Mouse (Mus musculus): ENCODE data around the gene Pacrg. TPM values are rescaled to one million over a fixed set of nuclear protein-coding genes. Genes with fewer than 3 reads are reported as not detected.

The Pacrg gene
- polyA plus RNA-seq, 1 experiment from 2014 or later: 0.89 TPM

DNA sequence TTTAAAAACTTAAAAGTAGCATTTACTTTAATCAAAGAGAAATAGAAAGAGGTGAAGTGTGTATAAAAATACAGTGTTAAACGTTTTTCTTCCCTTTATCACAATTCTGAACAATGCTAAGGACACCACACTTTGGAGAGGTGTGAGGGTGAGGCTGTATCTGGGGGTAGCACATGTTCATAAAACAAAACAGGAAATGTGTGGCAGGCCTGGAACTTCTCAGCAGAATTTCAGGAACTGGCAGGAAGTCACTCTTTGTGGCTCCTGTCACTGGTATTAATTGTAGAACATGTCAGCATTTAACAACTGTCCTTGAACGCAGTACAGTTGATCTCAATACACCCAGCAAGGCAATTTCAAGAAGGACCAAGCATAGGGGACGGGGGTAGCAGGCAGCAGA, 234.0 kb downstream of the Pacrg start:
- no peak for DNase-seq (ENCODE audit: low spot score)
- Histone ChIP-seq H3K27ac (no peak overlapping the region), H3K9me3 (no peaks in the 10 kb centered on the region), H3K4me1 (no peaks in the 10 kb centered on the region), H3K27me3 (ENCODE audit: insufficient read depth, poor library complexity, severe bottlenecking) (no peaks in the 10 kb centered on the region), H3K4me3 (no peak overlapping the region), H3K36me3 (no peaks in the 10 kb centered on the region)
- 45% methylated on average over 3 of the region's 3 CpGs for WGBS

DNA sequence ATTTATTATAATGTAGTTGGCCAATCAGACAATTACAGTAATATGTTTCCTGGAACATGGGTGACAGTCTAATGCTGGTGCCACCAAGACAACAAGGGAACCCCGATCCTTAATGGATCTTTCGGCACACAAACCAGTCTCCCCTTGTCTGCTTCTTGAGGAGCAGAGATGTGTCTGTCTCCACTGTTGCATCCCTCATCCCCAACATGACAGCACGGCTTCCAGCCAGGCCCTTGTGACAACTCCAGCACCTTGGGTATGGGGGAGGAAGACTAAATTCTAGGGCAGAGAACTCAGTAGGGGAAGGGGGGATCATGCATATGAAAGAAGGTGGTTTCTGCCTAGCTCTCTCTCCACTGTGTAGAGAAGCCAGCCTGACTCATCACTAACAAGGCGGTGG, 242.4 kb downstream of the Pacrg start:
- Histone ChIP-seq H3K27me3 (ENCODE audit: insufficient read depth, poor library complexity, severe bottlenecking) (no peaks in the 10 kb centered on the region), H3K27ac (no peak overlapping the region), H3K36me3 (no peaks in the 10 kb centered on the region), H3K9me3 (no peaks in the 10 kb centered on the region), H3K4me1 (no peaks in the 10 kb centered on the region), H3K4me3 (no peak overlapping the region)
- WGBS: 82% methylated on average over 4 of the region's 4 CpGs
- DNase-seq (ENCODE audit: low spot score): no peak

DNA sequence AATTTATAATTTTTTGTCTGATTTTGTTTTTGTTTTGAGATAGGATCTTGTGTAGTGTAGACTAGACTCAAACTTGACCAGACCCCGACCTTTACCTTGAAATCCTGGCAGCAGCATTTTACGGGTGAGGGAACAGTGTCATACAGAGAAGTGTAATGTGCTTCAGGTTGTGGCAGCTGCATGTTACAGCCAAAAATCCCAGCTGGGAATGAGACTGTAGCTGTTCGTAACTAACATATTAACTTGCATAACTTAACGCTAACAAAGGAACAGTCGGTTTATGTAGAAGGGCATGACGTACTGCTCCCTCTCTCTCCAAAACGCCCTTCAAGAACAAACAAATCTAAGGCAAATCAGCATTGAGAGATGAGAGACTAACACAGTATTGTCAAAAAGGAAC, 250.5 kb downstream of the Pacrg start:
- no peak overlapping the region for H3K27ac ChIP-seq

DNA sequence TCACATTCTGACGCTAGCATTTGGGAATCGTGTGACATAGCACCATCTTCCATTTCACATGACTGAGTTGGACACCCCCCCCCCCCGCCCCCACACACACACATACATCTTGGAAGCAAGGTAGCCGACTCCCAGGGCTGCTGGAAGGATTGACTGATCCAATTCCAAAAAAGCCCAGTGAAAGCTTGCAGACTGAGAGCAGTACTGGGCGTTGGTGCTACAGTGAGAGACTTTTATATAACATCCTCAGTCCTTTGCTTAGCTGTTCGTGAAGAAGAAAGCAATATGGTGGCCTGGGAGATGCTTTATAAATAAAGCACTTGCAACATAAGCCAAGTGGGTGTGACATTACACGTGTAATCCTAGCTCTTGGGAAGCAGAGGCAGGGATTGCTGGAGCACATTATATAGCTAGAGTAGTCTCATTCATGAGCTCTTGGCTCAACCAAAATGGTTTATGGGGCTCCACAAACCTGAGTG, 251.2 kb downstream of the Pacrg start:
- 85% methylated on average over 7 of the region's 7 CpGs for WGBS
- Histone ChIP-seq H3K9me3 (no peaks in the 10 kb centered on the region), H3K36me3 (no peaks in the 10 kb centered on the region), H3K27me3 (ENCODE audit: insufficient read depth, poor library complexity, severe bottlenecking) (no peaks in the 10 kb centered on the region), H3K27ac (no peak overlapping the region), H3K4me3 (no peak overlapping the region), H3K4me1 (peaks cover 6% of the 10 kb centered on the region; the same call in 1 of the 2 replicates)
- no peak for DNase-seq (ENCODE audit: low spot score)

More for the DNA sequence above, 250.5 kb downstream of the Pacrg start:
- WGBS: 76% methylated on average over 7 of the region's 7 CpGs
- H3K4me3 ChIP-seq: no peak overlapping the region
- peaks cover 6% of the 10 kb centered on the region; the same call in 1 of the 2 replicates for H3K4me1 ChIP-seq
- no peak for DNase-seq (ENCODE audit: low spot score)
- no peaks in the 10 kb centered on the region for H3K36me3 ChIP-seq
- H3K27me3 ChIP-seq (ENCODE audit: insufficient read depth, poor library complexity, severe bottlenecking): no peaks in the 10 kb centered on the region
- H3K9me3 ChIP-seq: no peaks in the 10 kb centered on the region

DNA sequence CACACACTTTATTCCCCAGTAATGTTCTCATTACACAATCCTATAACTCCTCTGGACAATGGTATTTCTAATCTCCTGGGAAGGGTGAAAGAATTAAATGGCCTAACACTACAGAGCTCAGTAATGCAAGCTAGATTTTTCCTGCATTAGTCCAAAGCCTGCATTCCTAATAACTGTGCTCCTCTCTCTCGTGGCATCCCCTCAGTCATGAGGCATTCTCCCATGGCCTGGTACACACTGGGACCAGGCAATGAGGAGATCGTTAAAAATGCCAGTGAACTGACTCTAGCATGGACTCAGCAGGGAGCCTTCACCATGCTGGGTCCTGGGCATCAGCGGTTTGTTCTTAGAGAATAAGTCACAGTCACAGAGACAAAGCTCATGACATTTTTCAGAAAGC, 256.8 kb downstream of the Pacrg start:
- 71% methylated on average over 3 of the region's 3 CpGs for WGBS
- Histone ChIP-seq H3K36me3 (no peaks in the 10 kb centered on the region), H3K27ac (no peak overlapping the region), H3K4me3 (no peak overlapping the region), H3K9me3 (no peaks in the 10 kb centered on the region), H3K27me3 (ENCODE audit: insufficient read depth, poor library complexity, severe bottlenecking) (no peaks in the 10 kb centered on the region), H3K4me1 (peaks cover 14% of the 10 kb centered on the region)
- no peak for DNase-seq (ENCODE audit: low spot score)

DNA sequence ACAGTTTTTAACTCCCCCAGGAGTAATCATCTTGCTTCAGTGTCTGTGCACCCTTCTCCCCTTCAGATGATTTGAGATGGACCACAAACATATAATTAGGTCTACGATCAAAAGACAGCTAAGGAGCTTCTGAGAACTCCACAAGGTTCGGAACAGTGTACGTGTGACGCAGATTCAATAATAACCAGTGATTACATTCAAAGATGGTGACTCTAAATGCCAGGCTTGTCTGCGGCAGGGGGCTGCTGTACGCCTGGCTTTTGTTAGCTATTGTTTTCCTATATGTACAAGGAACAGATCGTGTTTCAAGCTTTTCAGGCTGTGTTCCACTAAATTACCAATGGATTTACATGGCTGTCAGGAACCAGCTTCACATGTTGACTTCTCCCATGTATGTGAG, 264.8 kb downstream of the Pacrg start:
- no peak overlapping the region for H3K27ac ChIP-seq
- H3K4me1 ChIP-seq: peaks cover 8% of the 10 kb centered on the region
- H3K36me3 ChIP-seq: no peaks in the 10 kb centered on the region
- no peak for DNase-seq (ENCODE audit: low spot score)
- WGBS: 86% methylated on average over 7 of the region's 7 CpGs
- H3K9me3 ChIP-seq: no peaks in the 10 kb centered on the region
- no peaks in the 10 kb centered on the region for H3K27me3 ChIP-seq (ENCODE audit: insufficient read depth, poor library complexity, severe bottlenecking)
- H3K4me3 ChIP-seq: no peak overlapping the region

DNA sequence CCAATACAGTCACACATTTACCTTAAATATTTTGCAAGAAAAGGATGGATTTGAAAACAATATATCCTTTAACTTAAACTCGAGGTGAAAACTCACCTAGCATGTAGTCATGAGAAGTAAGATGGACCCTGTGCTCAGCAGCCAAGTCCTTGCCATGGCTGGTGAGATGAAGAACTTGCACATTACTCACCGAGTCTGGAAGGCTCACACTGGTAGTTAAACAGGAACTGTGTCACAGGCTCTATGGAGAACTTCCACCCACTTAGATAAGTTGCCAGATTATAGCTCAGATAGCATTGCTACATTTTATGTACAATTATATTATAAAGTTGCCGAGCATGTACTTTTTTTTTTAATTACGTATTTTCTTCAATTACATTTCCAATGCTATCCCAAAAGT, 267.7 kb downstream of the Pacrg start:
- H3K9me3 ChIP-seq: no peaks in the 10 kb centered on the region
- no peaks in the 10 kb centered on the region for H3K27me3 ChIP-seq (ENCODE audit: insufficient read depth, poor library complexity, severe bottlenecking)
- H3K36me3 ChIP-seq: no peaks in the 10 kb centered on the region
- 89% methylated on average over 4 of the region's 4 CpGs for WGBS
- no peak overlapping the region for H3K4me3 ChIP-seq
- no peak for DNase-seq (ENCODE audit: low spot score)
- H3K4me1 ChIP-seq: peaks cover 4% of the 10 kb centered on the region
- H3K27ac ChIP-seq: no peak overlapping the region

DNA sequence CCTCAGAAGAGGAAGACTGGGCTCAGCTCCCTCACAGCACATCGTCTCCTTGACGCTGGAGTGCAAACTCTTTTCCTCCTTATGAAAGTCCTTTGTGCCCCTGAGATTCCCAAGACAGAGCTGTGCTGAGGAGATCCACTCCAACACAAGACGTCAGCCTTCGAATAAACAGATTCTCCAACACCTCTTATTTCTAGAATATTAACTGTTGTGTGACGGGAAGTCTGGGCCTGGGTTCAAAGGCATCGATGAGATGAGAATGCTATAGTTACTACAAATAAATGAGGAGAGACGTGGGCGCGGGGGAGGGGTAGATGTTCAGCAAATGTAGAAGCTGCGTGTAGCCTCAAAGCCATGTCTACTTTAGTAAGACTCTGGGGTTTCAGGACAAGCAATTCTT, 270.8 kb downstream of the Pacrg start:
- 88% methylated on average over 10 of the region's 10 CpGs for WGBS
- H3K27me3 ChIP-seq (ENCODE audit: insufficient read depth, poor library complexity, severe bottlenecking): no peaks in the 10 kb centered on the region
- no peak overlapping the region for H3K4me3 ChIP-seq
- no peak overlapping the region for H3K27ac ChIP-seq
- no peaks in the 10 kb centered on the region for H3K36me3 ChIP-seq
- H3K4me1 ChIP-seq: peaks cover 12% of the 10 kb centered on the region
- no peaks in the 10 kb centered on the region for H3K9me3 ChIP-seq
- no peak for DNase-seq (ENCODE audit: low spot score)

DNA sequence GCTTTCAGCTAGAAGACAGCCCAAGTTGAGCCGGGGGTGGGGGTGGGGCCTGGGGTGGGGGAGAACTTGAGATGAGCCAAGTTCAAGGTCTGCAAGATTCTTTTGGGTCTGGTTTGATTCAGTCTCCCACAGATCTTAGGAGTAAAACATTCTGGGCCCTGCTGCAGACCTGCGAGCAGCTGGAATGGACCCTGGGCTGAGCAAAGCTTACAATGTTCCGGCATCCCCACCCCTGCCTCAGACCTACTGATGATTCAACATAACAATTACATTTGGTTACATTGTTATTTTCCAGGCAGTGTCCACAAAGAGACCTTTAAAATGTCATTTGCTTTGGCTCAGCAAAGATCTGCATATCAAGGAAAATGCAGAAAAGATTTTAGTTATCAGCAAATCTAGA, 272.7 kb downstream of the Pacrg start:
- Histone ChIP-seq H3K27me3 (ENCODE audit: insufficient read depth, poor library complexity, severe bottlenecking) (no peaks in the 10 kb centered on the region), H3K27ac (no peak overlapping the region), H3K36me3 (no peaks in the 10 kb centered on the region), H3K4me3 (no peak overlapping the region), H3K9me3 (no peaks in the 10 kb centered on the region), H3K4me1 (peaks cover 8% of the 10 kb centered on the region)
- WGBS: 91% methylated on average over 3 of the region's 3 CpGs
- no peak for DNase-seq (ENCODE audit: low spot score)

DNA sequence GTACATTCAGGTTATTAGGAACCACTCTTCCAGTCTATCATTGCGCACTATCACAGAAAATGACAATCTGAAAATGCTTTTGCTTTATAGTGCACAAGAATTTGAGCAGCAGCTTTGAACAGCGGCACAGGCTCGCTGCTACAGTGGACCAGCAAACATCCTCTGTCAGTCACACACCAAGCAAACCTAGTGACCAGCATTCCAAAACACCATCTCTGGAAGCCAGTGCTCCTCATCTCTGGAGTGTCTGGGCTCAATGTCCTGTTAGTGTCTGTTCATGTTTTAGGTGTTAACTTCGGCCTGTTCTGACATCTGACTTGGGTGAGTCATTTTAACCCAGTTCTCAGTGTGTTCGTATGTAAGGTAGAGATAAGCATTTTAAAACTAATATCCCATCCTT, 275.9 kb downstream of the Pacrg start:
- peak; percentile 64 for DNase-seq (ENCODE audit: low spot score)
- H3K9me3 ChIP-seq: no peaks in the 10 kb centered on the region
- H3K36me3 ChIP-seq: no peaks in the 10 kb centered on the region
- no peak overlapping the region for H3K27ac ChIP-seq
- peaks cover 11% of the 10 kb centered on the region for H3K4me1 ChIP-seq
- WGBS: 88% methylated on average over 5 of the region's 5 CpGs
- H3K4me3 ChIP-seq: no peak overlapping the region
- H3K27me3 ChIP-seq (ENCODE audit: insufficient read depth, poor library complexity, severe bottlenecking): no peaks in the 10 kb centered on the region

DNA sequence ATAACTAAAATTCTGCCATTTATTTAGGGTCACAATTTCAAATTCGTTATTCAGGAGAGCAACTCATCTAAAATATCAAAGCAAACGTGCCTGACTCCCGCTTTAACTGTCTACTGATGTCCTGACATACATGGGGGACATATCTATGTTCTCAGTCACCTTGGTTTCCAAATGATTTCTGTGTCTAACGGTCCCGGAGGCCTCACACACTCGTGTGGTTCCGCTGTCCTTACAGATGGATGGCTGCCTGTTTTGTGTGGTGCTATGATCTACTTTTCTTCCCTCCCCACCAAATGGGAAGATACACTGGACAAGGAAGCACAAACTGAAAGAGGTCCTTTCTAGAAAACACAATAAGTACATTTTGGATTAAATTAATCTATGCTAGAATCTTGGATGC, 277.2 kb downstream of the Pacrg start:
- WGBS: 82% methylated on average over 7 of the region's 7 CpGs
- H3K27me3 ChIP-seq (ENCODE audit: insufficient read depth, poor library complexity, severe bottlenecking): no peaks in the 10 kb centered on the region
- H3K9me3 ChIP-seq: no peaks in the 10 kb centered on the region
- peak; percentile 57 for DNase-seq (ENCODE audit: low spot score)
- no peaks in the 10 kb centered on the region for H3K36me3 ChIP-seq
- H3K27ac ChIP-seq: no peak overlapping the region
- H3K4me3 ChIP-seq: no peak overlapping the region
- peaks cover 11% of the 10 kb centered on the region for H3K4me1 ChIP-seq

DNA sequence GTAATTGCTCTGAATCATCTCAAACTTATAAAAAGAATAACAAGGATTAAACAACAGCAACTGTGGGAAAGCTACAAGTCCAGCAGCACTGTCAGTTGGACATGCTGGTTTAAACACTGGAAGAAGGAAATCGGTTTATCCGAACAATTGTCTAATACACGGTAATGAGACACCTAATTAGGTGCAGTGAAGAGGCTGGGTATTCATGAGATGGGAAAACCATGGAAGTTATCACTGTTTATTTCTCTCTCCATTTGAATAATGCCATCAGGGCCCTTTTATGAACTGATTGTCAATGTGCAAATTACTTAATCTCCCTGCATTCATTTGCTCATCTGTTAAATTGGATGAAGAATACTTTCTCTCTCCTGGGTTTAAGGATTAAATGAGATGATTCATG, 280.1 kb downstream of the Pacrg start:
- DNase-seq (ENCODE audit: low spot score): no peak
- H3K4me1 ChIP-seq: peaks cover 3% of the 10 kb centered on the region; the same call in 1 of the 2 replicates
- H3K27ac ChIP-seq: no peak overlapping the region
- H3K36me3 ChIP-seq: no peaks in the 10 kb centered on the region
- no peaks in the 10 kb centered on the region for H3K9me3 ChIP-seq
- no peaks in the 10 kb centered on the region for H3K27me3 ChIP-seq (ENCODE audit: insufficient read depth, poor library complexity, severe bottlenecking)
- 88% methylated on average over 3 of the region's 3 CpGs for WGBS
- no peak overlapping the region for H3K4me3 ChIP-seq

DNA sequence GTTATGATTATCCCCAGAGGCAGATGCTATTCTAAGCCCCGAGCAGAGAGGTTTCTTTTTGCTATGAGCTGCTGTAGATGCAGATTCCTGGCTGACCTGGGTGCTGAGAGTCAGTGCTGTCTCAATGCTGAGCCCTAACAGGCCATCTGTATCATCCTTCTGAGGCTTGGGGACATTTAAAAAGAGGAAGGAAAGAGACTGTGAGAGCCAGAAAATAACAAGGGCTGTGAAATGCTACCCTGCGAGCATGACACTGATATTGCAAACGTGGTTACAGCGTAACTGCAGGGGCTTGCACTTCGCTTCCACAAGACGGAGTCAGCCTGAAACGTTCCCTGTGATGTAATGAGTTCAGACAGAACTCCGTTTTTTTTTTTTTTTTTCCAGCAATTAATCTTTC, 281.4 kb downstream of the Pacrg start:
- no peaks in the 10 kb centered on the region for H3K9me3 ChIP-seq
- 80% methylated on average over 8 of the region's 8 CpGs for WGBS
- peak; percentile 51 for DNase-seq (ENCODE audit: low spot score)

DNA sequence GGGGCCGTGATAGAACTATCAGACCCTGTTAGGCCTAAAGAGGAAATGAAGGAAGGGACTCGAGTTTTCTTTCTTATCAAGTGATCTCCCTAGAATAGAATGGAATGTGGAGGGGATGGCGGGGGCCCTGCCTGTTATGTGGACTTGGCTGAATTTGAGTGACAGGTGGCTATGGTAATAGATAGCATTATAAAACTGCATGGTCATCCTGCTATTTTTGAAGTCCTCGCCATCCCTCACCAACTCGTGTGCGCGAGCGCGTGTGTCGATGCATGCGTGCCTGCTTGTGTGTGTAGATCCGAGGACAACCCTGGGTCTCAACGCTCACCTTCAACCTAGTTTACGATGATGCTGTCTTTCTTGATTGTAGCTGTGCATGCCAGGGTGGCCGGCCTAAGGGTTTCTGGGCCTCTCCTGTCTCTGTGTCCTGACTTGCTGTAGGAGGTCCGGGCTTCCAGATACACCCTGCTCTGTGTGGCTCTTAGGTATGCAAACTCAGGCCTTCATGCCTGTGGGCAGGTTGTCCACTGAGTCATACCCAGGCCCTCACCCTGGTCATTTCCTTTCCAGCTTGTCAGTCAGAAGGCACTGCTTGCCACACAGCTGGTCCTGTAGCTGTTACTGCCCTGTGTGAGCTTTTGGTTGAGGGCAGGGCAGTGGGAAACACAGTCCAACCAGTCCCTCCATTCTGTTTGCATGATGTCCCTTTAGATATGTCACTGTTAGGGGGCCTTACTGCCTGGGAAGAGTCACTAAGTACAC, 287.6 kb downstream of the Pacrg start:
- Histone ChIP-seq H3K27me3 (ENCODE audit: insufficient read depth, poor library complexity, severe bottlenecking) (no peaks in the 10 kb centered on the region), H3K4me1 (peaks cover 33% of the 10 kb centered on the region), H3K9me3 (no peaks in the 10 kb centered on the region), H3K27ac (no peak overlapping the region), H3K4me3 (no peak overlapping the region), H3K36me3 (no peaks in the 10 kb centered on the region)
- 69% methylated on average over 16 of the region's 16 CpGs for WGBS
- DNase-seq (ENCODE audit: low spot score): peak; percentile 75

More for the DNA sequence above, 281.4 kb downstream of the Pacrg start:
- peaks cover 3% of the 10 kb centered on the region; the same call in 1 of the 2 replicates for H3K4me1 ChIP-seq
- H3K36me3 ChIP-seq: no peaks in the 10 kb centered on the region
- no peak overlapping the region for H3K4me3 ChIP-seq
- H3K27me3 ChIP-seq (ENCODE audit: insufficient read depth, poor library complexity, severe bottlenecking): no peaks in the 10 kb centered on the region
- H3K27ac ChIP-seq: no peak overlapping the region

Measured in heart, embryonic 10.5 days (tissue).